Mouse (Mus musculus): ENCODE data around the gene Polr1d. TPM values are rescaled to one million over a fixed set of nuclear protein-coding genes. Genes with fewer than 3 reads are reported as not detected.

Gene Polr1d
- polyA plus RNA-seq, 1 experiment from 2014 or later = 139 TPM

GRCm38 (mm10) chr5:147131912-147132311, 55.1 kb downstream of the Polr1d start:
- Histone ChIP-seq H3K9me3 (replicated peaks) (peaks cover under 1% of the 10 kb centered on the region; the same call in 1 of the 2 replicates), H3K4me2 (no peak overlapping the region), H3K4me3 (replicated peaks) (no peak overlapping the region), H3K4me1 (peaks cover 15% of the 10 kb centered on the region), H3K27ac (no peak overlapping the region), H3K9ac (no peak overlapping the region), H3K27me3 (no peaks in the 10 kb centered on the region), H3K36me3 (no peaks in the 10 kb centered on the region)
- 84% methylated on average over 4 of the region's 4 CpGs for WGBS
- ATAC-seq (replicated peaks; ENCODE audit: low FRiP score) = no peak

- 11% methylated on average over 17 of the region's 17 CpGs for WGBS
Observed at GRCm38 (mm10) chr5:147133662-147134061, 56.8 kb downstream of the Polr1d start.

GRCm38 (mm10) chr5:147134341-147135088, 57.7 kb downstream of the Polr1d start:
- Histone ChIP-seq H3K27me3 (no peaks in the 10 kb centered on the region), H3K4me3 (replicated peaks) (no peak overlapping the region), H3K36me3 (no peaks in the 10 kb centered on the region), H3K9ac (no peak overlapping the region), H3K4me1 (peaks cover 15% of the 10 kb centered on the region), H3K9me3 (replicated peaks) (no peaks in the 10 kb centered on the region), H3K4me2 (no peak overlapping the region), H3K27ac (no peak overlapping the region)
- no peak for ATAC-seq (replicated peaks; ENCODE audit: low FRiP score)
- WGBS = 48% methylated on average over 8 of the region's 8 CpGs

More at GRCm38 (mm10) chr5:147133662-147134061, 56.8 kb downstream of the Polr1d start:
- ATAC-seq (replicated peaks; ENCODE audit: low FRiP score) = no peak
- Histone ChIP-seq H3K27me3 (no peaks in the 10 kb centered on the region), H3K4me1 (peaks cover 15% of the 10 kb centered on the region), H3K27ac (no peak overlapping the region), H3K4me2 (peak overlapping the region; percentile 56), H3K9me3 (replicated peaks) (no peaks in the 10 kb centered on the region), H3K36me3 (no peaks in the 10 kb centered on the region), H3K9ac (no peak overlapping the region), H3K4me3 (replicated peaks) (peak overlapping the region; percentile 21)

- peaks cover 15% of the 10 kb centered on the region for H3K4me1 ChIP-seq
- H3K36me3 ChIP-seq = no peaks in the 10 kb centered on the region
- no peak for ATAC-seq (replicated peaks; ENCODE audit: low FRiP score)
- no peak overlapping the region for H3K4me3 ChIP-seq (replicated peaks)
- no peak overlapping the region for H3K9ac ChIP-seq
- no peaks in the 10 kb centered on the region for H3K27me3 ChIP-seq
- no peak overlapping the region for H3K27ac ChIP-seq
- H3K9me3 ChIP-seq (replicated peaks) = no peaks in the 10 kb centered on the region
- H3K4me2 ChIP-seq = no peak overlapping the region
- WGBS = 90% methylated on average over 3 of the region's 3 CpGs
Observed at GRCm38 (mm10) chr5:147135089-147135446, 58.2 kb downstream of the Polr1d start.

- no peaks in the 10 kb centered on the region for H3K27me3 ChIP-seq
- no peak overlapping the region for H3K4me2 ChIP-seq
- H3K9me3 ChIP-seq (replicated peaks) = no peaks in the 10 kb centered on the region
- H3K4me3 ChIP-seq (replicated peaks) = no peak overlapping the region
- H3K36me3 ChIP-seq = no peaks in the 10 kb centered on the region
- peaks cover 13% of the 10 kb centered on the region for H3K4me1 ChIP-seq
- WGBS = 62% methylated on average over 13 of the region's 13 CpGs
- no peak overlapping the region for H3K9ac ChIP-seq
- H3K27ac ChIP-seq = no peak overlapping the region
- no peak for ATAC-seq (replicated peaks; ENCODE audit: low FRiP score)
Observed at GRCm38 (mm10) chr5:147135994-147136393, 59.1 kb downstream of the Polr1d start.

DNA sequence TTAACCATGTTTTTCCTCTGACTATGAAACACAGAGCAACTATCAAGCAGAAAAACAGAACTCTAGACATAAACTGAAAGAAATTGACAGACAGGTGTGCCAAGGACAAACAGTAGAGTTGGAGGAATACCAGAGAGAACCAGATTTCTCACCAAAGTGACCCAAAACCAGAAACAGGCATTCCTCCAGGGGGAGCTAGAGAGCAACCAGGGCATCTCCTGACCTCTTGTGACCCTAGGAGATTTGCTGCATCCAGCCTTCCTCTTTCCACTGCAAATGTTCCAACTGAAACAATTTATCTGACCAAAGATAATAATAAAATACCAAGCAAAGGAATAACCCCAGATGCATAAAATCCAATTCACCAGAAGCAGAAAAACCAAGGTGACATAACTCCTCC, 70.5 kb downstream of the Polr1d start:
- Histone ChIP-seq H3K9me3 (replicated peaks) (peaks cover 2% of the 10 kb centered on the region; the same call in 1 of the 2 replicates), H3K27me3 (no peaks in the 10 kb centered on the region), H3K9ac (no peak overlapping the region), H3K4me3 (replicated peaks) (no peak overlapping the region), H3K36me3 (no peaks in the 10 kb centered on the region), H3K4me2 (no peak overlapping the region), H3K4me1 (no peaks in the 10 kb centered on the region), H3K27ac (no peak overlapping the region)
- no peak for ATAC-seq (replicated peaks; ENCODE audit: low FRiP score)

DNA sequence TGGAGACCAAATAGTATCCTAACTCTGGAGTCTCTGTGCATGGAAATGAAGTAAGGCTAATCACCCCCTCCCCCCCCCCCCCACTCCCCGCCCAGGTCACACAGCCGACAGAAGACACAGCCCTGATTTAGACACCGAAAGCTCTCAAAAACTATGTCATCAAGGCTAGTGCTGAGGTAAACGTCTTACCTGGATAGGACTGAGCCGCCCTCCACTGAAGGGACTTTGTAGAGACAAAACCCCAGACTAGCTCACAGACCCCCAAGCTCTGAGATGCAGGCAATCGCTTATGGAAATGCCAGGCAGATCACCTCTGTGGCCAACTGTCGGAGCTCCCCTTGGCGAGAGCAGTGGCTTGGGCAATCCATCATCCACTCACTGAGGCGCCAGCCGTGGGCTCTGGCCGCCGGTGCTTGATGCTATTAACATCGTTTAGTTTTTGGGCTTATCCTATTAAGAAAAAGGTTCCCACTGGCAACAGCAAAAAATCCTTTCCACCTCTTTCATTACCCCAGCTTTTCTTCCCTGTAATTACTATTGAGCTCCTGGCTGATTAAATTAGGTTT, 78.0 kb downstream of the Polr1d start:
- Histone ChIP-seq H3K4me3 (replicated peaks) (no peak overlapping the region), H3K9ac (no peak overlapping the region), H3K4me1 (peaks cover 18% of the 10 kb centered on the region), H3K4me2 (no peak overlapping the region; the same call in 1 of the 2 replicates), H3K36me3 (no peaks in the 10 kb centered on the region), H3K9me3 (replicated peaks) (no peaks in the 10 kb centered on the region), H3K27ac (no peak overlapping the region), H3K27me3 (peaks cover 7% of the 10 kb centered on the region)
- WGBS = 7% methylated on average over 13 of the region's 13 CpGs
- ATAC-seq (replicated peaks; ENCODE audit: low FRiP score) = no peak

DNA sequence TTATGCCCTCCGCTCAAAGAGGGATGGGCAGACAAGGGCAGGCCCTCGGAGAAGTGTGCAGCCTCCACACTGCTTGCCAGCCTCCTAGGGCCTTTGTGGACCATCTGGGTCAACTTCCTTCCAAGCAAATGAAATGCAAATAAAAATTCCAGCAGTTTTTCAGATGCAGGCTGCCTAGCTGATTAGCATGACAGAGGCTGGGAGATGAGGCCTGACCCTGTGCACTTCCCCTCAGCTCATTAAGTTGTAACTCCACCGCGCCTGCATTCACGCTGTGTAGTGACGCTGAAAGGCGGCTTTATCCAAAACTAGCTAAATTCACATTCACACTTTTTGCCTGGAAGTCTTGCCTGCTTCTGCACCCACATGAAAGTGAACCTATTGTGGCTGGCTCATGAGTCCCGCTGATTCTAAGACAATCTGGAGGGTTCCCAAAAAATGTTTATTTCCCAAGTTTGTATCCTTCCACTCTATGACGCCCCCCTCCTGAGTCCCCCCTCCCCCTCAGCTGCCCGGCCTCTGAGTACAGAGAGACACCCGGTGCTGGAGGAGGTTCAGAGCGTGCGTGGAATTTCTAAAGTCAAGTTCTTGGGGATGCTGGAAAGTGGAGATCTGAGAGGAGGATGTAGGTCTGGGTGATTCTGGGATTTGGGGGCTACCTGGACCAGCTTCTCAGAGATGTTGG, 78.7 kb downstream of the Polr1d start:
- peaks cover 7% of the 10 kb centered on the region for H3K27me3 ChIP-seq
- H3K9me3 ChIP-seq (replicated peaks) = no peaks in the 10 kb centered on the region
- 8% methylated on average over 13 of the region's 13 CpGs for WGBS
- H3K4me1 ChIP-seq = peaks cover 18% of the 10 kb centered on the region
- H3K9ac ChIP-seq = no peak overlapping the region
- no peaks in the 10 kb centered on the region for H3K36me3 ChIP-seq
- no peak for ATAC-seq (replicated peaks; ENCODE audit: low FRiP score)
- no peak overlapping the region for H3K4me3 ChIP-seq (replicated peaks)
- H3K27ac ChIP-seq = no peak overlapping the region
- peak overlapping the region; percentile 0; the same call in 1 of the 2 replicates for H3K4me2 ChIP-seq

GRCm38 (mm10) chr5:147156376-147156775, 79.5 kb downstream of the Polr1d start:
- Histone ChIP-seq H3K9me3 (replicated peaks) (no peaks in the 10 kb centered on the region), H3K27me3 (peaks cover 7% of the 10 kb centered on the region), H3K36me3 (no peaks in the 10 kb centered on the region), H3K27ac (no peak overlapping the region), H3K4me3 (replicated peaks) (no peak overlapping the region), H3K4me1 (peaks cover 18% of the 10 kb centered on the region), H3K9ac (no peak overlapping the region), H3K4me2 (no peak overlapping the region)
- WGBS = 23% methylated on average over 3 of the region's 3 CpGs
- ATAC-seq (replicated peaks; ENCODE audit: low FRiP score) = no peak

GRCm38 (mm10) chr5:147157441-147157840, 80.6 kb downstream of the Polr1d start:
- Histone ChIP-seq H3K36me3 (no peaks in the 10 kb centered on the region), H3K4me3 (replicated peaks) (no peak overlapping the region), H3K27me3 (peaks cover 7% of the 10 kb centered on the region), H3K27ac (no peak overlapping the region), H3K9ac (no peak overlapping the region), H3K9me3 (replicated peaks) (no peaks in the 10 kb centered on the region), H3K4me2 (no peak overlapping the region), H3K4me1 (peaks cover 18% of the 10 kb centered on the region)
- ATAC-seq (replicated peaks; ENCODE audit: low FRiP score) = no peak
- WGBS = 74% methylated on average over 7 of the region's 7 CpGs

DNA sequence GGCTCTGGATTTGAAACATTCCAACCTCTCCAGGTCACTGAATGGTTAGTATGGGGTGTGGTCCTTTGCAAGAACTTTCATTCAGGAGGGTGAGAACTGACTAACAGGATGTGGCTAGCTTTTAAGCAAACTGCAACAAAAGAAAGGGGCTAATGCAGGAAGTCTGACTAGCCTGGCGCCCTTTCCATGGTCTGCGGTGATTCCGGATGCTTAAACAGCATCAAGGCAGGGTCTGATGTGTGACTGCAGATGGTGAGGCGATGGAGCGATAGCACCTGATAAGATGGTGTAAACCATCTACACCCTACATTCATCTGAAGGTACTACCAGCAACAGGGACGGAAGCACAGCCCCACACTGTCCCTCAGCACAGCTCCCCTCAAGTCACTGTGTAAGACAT, 82.5 kb downstream of the Polr1d start:
- Histone ChIP-seq H3K27me3 (no peaks in the 10 kb centered on the region), H3K4me3 (replicated peaks) (no peak overlapping the region), H3K27ac (no peak overlapping the region), H3K9me3 (replicated peaks) (no peaks in the 10 kb centered on the region), H3K4me1 (peaks cover 18% of the 10 kb centered on the region), H3K9ac (no peak overlapping the region), H3K36me3 (no peaks in the 10 kb centered on the region), H3K4me2 (no peak overlapping the region)
- WGBS = 88% methylated on average over 6 of the region's 6 CpGs
- no peak for ATAC-seq (replicated peaks; ENCODE audit: low FRiP score)

DNA sequence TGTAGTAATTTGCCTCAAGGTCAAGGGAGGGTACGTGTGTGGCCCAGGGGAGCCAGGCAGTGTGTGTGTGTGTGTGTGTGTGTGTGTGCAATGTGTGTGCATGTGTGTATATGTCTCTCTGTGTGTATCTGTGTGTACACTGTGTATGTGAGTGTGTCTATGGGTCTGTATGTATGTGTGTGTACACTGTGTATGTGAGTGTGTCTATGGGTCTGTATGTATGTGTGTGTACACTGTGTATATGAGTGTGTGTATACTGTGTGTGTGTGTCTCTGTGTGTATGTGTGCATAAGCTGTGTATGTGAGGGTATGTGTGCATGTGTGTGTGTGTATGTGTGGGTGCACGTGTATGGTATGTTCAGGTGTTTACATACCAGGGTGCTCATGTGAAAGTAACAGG, 82.9 kb downstream of the Polr1d start:
- Histone ChIP-seq H3K27ac (no peak overlapping the region), H3K4me3 (replicated peaks) (no peak overlapping the region), H3K4me1 (peaks cover 17% of the 10 kb centered on the region), H3K9ac (no peak overlapping the region), H3K9me3 (replicated peaks) (no peaks in the 10 kb centered on the region), H3K4me2 (no peak overlapping the region), H3K27me3 (no peaks in the 10 kb centered on the region), H3K36me3 (no peaks in the 10 kb centered on the region)
- whole genome bisulfite sequencing = 88% methylated on average over 2 of the region's 2 CpGs
- ATAC-seq (replicated peaks; ENCODE audit: low FRiP score) = no peak
